Mouse (Mus musculus) CD4-positive helper T cell, adult 2 months (primary cell): ENCODE data around the gene Ncoa7.

Experiments used
- DNase-seq: peaks from one replicate; pipeline ENCODE4 v3.0.0-alpha.2; 2012; ENCODE audit warnings: low read depth, missing footprints, low spot score

Ncoa7 gene

DNA sequence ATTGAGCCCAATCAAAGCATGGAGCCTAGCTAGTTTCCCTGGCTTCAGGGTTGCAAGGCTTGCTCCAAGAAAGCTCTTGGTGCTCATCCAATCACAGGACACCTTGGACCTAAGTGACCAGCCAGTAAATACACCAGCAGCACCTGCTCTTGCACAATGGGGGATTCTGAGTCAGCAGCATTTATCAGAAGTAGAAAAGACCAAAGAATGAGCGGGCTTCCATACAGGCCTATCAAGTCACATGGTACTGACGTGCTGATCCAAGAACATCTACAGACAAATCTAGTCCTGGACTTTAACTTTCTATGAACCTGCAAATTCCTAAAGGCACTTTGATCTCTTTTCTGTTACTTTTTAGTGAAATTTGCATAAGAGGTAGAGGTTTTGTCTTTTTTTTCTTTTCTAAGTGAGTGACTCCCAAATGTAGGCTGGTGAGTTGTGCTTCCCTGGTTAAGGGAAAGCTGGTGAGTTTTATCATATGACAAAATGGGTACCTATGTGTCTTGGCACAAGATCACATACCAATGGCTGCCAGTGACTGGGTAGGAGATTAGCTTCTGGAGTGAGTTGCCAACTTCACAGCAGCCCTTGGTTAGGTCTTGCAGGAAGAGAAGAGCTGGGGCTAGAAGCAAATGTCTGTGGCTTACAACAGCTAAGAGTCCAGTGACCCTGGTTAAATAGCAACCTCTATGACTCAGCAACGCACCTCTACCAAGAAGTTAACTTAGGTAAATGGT is 57.7 kb downstream of the Ncoa7 start:
- no peak for DNase-seq

DNA sequence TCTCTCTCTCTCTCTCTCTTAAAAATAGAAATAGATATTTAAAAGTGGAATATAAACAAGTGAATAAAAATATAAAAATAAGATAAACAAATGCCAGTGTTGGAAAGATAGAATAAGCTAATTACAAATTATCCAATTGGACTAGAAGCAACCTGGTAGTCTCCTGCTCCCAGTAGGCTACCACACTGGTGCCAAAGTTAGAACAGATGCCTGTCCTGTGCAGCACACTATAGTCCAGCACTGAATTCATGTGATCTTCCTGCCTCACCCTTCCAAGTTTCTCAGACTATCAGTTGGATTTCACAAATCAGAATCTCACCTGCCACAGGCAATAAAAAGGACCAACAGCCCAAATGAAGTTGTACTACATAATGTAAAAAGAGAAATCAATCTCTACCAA is 59.9 kb downstream of the Ncoa7 start:
- no peak for DNase-seq

DNA sequence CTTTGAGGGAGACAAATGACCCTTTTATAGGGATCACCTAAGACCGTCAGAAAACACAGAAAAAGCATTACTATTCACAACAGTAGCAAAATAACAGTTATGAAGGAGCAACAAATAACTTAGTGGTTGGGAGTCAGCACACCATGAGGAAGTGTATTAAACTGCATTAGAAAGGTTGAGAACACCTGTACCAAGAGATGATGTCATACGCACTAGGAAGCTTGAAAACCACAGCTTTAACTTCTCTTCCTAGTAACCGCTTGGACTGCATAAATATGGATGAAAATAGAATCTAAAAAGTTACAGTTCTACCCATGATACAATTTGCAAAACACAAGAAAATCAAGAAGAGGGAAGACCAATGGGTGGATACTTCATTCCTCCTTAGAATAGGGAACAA is 64.7 kb downstream of the Ncoa7 start:
- DNase-seq, result no peak

DNA sequence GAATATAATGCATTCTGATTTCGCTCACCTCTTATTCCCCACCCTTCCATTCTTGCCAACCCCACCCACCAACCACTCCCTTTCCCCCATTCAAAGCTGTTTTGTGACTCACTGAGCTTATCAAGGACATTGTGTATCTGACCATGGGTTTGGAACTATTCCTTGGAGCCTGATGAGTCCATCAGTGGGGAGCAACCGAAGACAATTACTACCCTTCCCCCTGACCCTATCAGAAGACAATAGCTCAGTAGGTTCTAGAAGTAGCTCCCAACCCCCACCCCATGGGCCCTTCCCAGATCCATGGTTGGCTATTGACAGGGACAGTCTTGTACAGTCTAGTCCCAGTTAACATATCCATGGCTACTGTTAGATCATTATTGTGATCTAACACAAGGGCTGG is 65.8 kb downstream of the Ncoa7 start:
- no peak for DNase-seq

DNA sequence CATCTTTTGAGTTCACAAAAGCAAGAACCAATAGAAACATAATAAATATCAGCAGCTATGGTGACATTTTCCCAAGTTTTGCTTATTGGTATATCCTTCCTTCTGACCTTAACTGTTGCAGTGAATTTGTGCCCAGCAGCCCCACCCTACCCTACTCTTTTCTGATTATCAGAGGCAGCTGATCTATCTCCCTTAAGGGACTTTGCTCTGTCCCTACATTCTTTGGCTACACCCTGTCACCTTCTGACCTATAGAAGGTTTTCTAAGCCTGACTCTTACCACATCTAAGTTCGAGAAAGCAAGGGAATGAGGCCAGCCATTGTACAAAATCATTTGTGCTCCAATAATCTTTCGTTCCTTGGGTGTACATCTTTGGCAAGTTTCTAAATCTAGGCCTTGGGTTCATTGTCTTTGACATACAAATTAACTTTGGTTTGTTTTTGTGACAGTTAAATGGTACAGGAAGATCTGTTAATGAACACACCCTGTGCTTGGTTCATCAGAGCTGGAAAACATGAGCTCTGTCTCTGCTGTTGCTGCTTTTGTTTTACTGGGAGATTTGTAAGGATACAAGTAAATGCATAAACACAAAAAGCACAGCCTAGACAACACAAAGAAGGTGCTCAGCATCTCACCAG is 69.9 kb downstream of the Ncoa7 start:
- no peak for DNase-seq

DNA sequence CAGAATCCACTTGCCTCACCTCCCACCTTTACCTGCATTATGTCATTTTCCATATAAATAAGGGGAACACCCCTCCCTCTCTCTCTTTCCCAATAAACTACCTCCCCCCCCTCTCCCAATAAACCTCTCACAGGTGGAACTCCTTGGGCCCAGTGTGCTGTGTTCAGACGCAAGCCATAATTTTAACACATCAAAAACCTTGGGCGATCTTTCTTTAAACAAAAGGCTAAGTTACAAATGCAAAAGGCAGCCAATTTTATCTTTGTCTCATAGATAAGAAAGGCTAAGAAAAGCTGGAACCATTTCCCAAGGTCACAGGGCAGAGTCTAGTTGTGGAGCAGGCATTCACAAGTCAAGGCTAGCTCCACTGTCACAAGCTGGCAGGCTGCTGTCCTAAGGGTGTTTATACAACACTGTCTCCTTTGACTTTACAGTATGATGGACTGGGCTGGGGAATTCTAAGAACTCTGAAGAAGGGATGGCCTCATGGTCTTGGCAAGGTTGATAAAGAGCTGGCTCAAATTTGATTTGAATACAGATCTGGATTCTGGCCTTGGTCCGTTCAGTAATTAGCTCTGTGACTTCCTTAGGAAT is 71.7 kb downstream of the Ncoa7 start:
- DNase-seq, result no peak

DNA sequence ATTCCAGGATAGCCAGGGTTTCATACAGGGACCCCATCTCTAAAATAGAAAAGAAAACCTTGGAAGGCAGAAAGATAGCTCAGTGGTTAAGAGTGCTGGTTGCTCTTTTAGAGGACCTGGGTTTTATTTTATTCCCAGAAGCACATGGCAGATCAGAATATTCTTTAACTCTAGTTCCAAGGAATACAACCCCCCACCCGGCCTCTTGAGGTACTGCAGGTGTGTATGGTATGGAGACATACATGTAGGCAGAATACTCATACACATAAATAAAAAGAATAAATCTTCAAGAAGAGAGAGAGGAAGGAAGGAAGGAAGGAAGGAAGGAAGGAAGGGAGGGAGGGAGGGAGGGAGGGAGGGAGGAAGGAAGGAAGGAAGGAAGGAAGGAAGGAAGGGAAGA is 72.3 kb downstream of the Ncoa7 start:
- DNase-seq, result no peak

DNA sequence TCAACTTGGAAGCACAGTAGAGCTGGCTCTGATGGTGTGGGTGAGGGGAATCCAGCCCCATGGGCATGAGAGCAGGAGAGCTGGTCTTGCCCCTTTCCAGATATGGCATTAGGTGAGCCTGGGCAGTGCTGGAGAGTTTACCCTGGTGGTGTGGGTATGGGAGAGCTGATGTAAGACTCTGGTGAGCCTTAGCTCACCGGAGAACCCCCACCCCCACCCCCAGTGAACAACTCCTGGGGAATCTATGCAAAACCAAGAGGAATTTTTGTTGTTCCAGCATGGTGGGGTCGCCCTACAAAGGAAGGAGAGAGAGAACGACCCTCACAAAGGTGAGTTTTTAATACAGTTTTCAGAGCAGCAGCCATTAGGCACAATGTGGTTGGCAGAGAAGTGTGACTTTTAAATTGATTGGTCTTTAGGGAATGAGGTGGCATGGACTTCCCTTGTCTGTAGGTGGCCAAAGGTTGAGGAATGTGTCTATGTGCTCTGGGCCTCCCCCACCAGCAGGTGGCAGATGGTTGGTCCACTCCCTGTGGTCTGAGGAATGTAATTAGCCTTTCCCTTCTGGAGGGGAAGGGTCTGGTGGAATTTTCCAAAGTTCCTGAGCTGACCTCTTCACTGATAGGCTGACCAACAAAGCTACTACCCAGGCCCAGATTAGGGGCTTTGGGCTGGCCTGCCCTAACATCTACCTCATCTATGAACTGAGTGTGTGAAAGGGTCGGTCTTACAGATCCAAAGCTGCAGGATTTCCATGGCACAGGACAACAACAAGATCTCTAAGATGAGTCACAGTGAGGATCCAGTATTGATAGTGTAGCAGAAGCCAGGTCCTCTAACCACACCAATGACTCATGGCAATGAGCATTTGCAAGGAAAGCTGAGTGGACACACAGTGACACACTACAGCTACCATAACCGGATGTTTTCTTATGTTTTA is 73.7 kb downstream of the Ncoa7 start:
- DNase-seq, result no peak

DNA sequence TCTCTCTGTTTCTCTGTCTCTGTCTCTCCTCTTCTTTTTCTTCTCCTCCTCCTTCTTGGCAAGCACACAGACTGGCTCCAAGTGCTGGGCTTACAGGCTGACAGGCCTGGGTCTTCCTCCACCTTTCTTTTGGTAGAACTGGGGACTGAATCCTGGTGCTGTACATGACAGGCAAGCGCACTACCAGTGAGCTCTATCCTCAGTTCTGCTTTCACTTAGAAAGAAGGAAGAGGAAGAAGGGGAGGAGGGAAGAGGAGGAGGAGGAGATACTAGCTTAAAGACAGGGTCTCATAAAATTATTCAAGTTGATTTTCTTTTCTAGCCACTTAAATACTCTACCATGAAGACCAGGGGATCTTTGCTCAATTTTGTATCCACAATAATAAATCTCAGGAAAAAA is 80.1 kb downstream of the Ncoa7 start:
- no peak for DNase-seq

DNA sequence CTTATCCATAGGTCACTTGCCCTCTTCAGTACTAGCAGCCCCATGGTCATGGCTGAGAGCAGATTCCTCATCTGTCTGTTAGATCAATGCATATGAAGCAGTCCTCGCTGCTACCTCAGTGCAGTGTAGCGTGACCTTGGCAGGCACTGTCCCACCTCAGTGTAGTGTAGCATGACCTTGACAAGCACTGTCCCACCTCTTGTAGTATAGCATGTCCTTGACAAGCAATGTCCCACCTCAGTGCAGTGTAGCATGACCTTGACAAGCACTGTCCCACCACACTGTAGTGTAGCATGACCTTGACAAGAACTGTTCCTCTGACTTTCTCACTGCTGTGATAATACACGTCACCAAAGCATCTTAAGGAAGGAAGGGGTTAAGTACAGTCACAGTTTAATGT is 82.6 kb downstream of the Ncoa7 start:
- DNase-seq, result no peak

DNA sequence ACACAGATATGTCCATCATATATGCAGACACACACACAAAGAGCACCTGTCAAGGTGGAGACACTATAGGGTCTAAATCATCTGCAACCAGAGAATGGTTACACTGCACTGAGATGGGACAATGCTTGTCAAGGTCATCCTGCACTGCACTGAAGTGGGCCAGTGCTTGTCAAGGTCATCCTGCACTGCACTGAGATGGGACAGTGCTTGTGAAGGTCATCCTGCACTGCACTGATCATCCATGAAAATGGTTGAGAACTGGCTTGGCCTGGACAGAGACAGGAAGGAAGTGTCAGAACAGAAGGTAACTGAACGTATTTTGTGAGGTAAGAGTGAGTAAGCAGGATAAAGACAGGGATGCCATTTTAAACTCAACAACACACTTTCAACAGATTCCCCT is 83.2 kb downstream of the Ncoa7 start:
- no peak for DNase-seq

DNA sequence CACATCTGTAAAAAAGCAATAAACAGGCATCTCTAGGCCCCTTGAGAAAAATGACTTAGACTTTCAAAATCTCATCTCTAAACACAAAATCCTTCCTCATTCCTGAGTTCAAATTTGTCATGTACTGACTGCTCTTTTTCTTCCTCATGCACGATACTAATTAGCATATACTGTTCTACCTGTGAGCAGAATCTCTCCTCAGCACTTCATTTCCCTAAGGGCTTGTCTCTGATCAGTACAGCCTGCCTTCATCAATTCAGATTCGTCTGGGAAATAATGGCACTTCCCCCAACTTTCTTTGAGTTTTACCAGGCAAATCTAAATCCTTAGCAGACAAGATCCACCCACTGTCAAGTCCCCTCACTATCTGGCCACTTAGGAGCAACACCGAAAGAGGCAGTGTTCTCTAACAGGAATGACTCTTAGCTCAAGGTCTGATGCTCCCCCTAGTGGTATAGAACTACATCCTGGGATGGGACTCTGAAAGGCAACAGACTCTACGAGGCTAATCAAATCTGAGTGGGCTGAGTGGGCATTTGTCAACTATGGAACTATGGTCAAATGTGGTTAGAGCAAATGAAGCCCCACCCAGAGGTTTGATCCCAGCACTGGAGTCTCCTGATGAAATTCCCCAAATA is 84.3 kb downstream of the Ncoa7 start:
- DNase-seq, result peak; percentile 75

DNA sequence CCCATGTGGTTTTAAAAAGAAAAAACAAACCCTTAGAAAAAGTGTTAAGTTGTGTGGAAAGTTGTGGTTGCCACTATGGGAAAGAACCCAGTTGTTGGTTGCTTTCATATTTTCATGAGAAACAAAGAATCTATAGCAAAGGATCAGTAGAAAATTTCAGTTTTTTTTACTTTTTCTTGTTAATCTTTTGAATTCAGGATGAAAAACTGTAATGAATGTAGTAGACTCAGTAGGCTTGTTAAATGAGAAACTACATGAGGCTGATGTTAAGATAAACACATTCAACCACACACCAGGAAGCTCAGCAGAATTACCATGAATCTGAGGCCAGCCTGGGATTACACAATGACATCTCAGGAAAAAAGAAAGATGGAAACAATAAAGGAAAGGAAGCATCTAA is 87.0 kb downstream of the Ncoa7 start:
- DNase-seq, result peak; percentile 72

DNA sequence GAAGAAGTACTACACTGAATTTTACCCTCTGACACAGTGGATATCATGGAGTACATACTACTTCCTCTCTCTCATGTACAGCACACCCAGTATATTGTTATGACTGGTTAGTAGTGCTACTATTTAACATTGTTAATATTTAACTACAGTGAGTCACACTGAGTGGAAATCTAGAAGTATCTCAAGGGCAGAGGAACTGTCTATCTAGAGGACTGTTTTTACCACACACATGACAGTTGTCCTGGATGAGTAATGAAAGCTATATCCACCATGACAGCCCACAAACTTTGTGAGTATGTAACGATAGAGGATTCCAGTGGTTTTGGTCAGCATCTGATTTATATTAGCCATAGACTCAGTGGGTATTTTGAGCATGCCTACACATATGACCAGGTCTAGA is 90.6 kb downstream of the Ncoa7 start:
- no peak for DNase-seq

DNA sequence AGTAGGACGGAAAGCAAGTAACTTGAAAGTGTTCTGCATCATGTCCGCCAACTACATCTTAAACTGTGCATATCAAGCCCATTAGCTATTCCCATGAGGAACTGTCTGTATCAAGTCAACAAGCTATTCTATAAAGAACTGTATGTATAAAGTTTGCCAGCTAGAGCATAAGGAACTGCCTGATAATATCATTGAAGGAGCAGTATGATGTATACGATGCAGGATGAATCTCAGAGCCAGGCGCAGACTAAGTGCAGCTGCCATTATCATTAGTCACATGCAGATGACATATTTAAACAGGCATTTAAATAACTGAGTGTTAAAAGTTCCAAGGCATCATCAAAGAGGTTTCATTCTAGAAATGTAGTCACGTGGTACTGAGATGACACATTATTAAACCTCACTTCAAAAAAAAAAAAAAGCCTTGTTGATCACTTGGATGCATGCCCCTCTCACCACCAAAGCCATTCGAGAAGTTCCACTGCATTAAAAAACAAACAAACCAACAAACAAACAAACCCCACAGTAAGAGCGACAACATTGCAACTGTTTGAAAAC is 93.2 kb downstream of the Ncoa7 start:
- no peak for DNase-seq

DNA sequence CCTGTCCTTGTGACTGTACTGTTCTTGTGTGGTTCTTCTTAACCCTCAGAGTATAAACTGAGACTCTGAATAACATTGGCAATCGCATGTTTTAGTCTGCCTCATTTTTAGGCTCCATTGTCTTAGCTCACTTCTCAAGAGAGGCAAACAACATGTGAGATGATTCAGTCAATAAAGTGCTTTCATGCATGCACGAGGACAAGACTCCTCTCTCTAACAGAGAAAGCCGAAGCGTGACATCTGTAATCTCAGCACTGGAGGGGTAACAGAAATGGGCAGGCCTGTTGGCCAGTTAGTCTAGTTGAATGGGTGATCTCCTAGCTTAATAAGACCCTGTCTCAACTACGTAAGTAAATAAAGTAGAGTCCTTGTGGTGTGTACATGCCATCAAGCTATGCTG is 95.1 kb downstream of the Ncoa7 start:
- DNase-seq, result no peak

DNA sequence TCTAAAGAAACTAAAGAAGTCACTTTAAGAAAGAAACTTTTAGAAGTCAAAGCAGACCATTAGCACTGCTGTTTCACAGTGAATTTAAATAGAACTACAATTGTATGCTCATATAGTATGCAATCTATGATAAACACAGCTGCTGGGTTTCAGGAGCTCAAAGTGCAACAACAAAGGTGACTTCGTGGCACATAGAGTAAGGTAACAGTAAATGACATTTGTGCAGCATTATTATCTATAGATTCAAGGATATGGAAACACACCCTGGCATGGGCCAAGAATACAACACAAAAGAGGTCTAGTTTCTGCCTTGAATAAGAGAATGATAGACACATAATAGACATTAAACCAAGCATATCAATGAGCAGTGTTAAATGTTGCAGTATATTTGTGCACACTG is 100.5 kb downstream of the Ncoa7 start:
- DNase-seq, result no peak

DNA sequence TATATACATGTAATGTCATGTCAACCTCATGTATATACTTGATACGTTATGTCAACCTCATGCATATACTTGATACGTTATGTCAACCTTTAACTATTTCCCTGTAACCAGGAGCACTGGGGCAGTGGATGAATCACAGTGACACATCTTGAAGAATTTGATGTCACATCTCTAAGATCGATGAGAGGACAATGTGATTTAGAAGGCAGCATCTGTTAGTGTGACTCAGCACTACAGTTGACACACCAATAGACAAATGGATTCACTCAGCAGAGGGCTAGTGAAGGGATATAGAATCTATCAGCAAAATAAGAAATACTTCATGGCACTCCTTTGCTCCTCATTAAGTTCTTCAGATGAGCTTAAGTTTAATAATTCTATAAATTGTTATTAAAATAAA is 116.3 kb downstream of the Ncoa7 start:
- DNase-seq, result no peak

DNA sequence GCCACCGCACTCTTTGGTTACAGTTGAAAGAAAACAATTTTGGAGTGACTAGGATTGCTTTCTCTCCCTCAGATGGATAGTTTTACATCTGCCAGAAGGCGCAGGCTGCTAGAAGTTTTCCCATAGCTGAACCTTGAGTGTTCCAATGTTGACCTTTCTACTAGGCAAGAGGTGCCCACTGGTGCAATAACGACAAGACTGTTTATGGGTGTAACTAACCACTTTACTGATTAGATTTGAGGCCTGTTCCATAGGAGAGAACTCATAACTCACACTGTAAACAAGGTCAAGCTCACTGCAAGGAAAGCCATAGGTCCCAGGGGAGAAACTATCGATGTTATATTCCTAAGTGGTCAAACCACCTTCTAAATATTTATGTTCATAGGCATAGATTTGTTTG is 119.7 kb downstream of the Ncoa7 start:
- DNase-seq, result no peak

DNA sequence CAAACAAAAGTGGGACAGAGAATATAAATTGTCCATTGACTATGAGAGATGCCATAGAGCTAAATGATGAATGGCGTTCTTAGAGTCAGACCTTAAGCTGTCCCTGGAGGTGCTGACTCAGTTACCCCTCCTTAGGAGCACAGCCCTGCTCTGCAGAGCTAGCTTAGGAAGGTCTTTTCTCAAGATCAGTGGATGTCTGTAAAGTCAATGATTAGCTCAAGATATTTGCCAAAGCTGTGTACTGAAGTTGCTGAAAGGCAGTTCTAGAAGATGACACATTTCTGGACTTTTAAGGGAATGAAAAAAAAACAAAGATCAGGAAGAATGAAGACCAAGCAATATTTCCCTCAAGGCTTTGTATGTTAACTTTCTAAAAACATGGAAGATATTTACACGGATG is 123.4 kb downstream of the Ncoa7 start:
- DNase-seq, result no peak

DNA sequence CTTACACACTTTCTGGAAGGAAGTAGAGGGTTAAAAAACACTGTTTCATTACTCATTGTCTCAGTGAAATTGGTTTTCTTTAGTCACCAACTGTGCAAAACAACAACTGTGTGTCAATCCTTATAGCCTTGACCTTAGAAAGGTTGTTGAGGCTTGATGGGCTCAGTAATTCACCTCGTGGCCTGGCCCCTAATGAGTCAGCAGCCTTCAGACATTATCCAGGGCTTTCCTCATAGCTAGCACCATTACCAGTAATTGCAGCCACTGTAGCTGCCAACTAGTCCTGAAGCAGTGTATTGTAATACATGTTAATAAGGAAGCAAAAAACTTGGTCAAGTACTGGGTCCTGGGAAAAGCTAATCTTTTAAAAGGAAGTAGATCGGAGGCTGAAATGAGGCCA is 125.1 kb downstream of the Ncoa7 start:
- no peak for DNase-seq
